Mouse (Mus musculus) liver, embryonic 16.5 days (tissue): ENCODE data around the gene Kctd18. TPM values are rescaled to one million over a fixed set of nuclear protein-coding genes. Genes with fewer than 3 reads are reported as not detected.

Experiments used
- ATAC-seq: fragments of 200-750 bp; cut with Nextera tagmentation; 2 replicates; pipeline ENCODE4 v1.8.0; 2017; ENCODE audit warnings: low read depth, mild to moderate bottlenecking, moderate number of reproducible peaks, moderate library complexity
- H3K27ac ChIP-seq: fragments of 300-500 bp; sonication (generic); 2 replicates; pipeline ENCODE4 v1.5.1; 2014; ENCODE audit warnings: mild to moderate bottlenecking, low read length
- H3K27me3 ChIP-seq: fragments of 300-500 bp; sonication (generic); 2 replicates; pipeline ENCODE4 v1.6.1; 2014; ENCODE audit warnings: low read depth, low read length, mixed read lengths; ENCODE audit not compliant: control insufficient read depth, insufficient read depth
- H3K36me3 ChIP-seq: fragments of 300-500 bp; sonication (generic); 2 replicates; pipeline ENCODE4 v1.6.1; 2014; ENCODE audit warnings: mild to moderate bottlenecking; ENCODE audit not compliant: control insufficient read depth, insufficient read depth
- H3K4me1 ChIP-seq: fragments of 300-500 bp; sonication (generic); 2 replicates; pipeline ENCODE4 v1.6.1; 2014; ENCODE audit warnings: low read depth, low read length, mixed read lengths; ENCODE audit not compliant: control insufficient read depth
- H3K4me2 ChIP-seq: fragments of 300-500 bp; sonication (generic); 2 replicates; pipeline ENCODE4 v1.6.1; 2014; ENCODE audit warnings: low read depth, low read length, mixed read lengths
- H3K4me3 ChIP-seq: fragments of 300-500 bp; sonication (generic); 2 replicates; pipeline ENCODE4 v1.5.1; 2014; ENCODE audit warnings: low read depth, mild to moderate bottlenecking, low read length
- H3K9ac ChIP-seq: fragments of 300-500 bp; sonication (generic); 2 replicates; pipeline ENCODE4 v1.6.1; 2014; ENCODE audit warnings: low read depth, low read length
- H3K9me3 ChIP-seq: fragments of 300-500 bp; sonication (generic); replicated peaks from 2 replicates; pipeline ENCODE4 v1.6.1; 2016; ENCODE audit warnings: low read length; ENCODE audit not compliant: control insufficient read depth
- WGBS: fragments of 180-500 bp; shearing (Covaris S2); extraction: QIAGEN DNeasy Blood & Tissue Kit; methylation state at CpG from one replicate; pipeline ENCODE4 v1.1.7; 2014; ENCODE audit not compliant: insufficient replicate concordance; 5-methylcytosine and 5-hydroxymethylcytosine counted together
- polyA plus RNA-seq: library from polyadenylated mRNA; unstranded; fragments of >200 nt; fragmentation: Nextera tagmentation; extraction: Ambion mirVana; gene quantifications from 2 replicates; pipeline ENCODE4 v1.2.1, GENCODE M21; 2015

Kctd18 gene
- polyA plus RNA-seq: 2.7 and 2.8 TPM in 2 replicates

GRCm38 (mm10) chr1:58018856-58019255, at the start of gene Kctd18:
Gene Kctd18 (minus strand): TSS chr1:58018956.
- no peak for ATAC-seq
- Histone ChIP-seq H3K4me1 (no peaks in the 10 kb centered on the region), H3K27ac (no peak within 1 kb of the TSS), H3K4me3 (no peak within 1 kb of the TSS), H3K4me2 (no peak within 1 kb of the TSS), H3K27me3 (no peaks in the 10 kb centered on the region), H3K36me3 (peaks cover 30% of the 10 kb centered on the region), H3K9ac (no peak within 1 kb of the TSS), H3K9me3 (no peaks in the 10 kb centered on the region)
- WGBS: 90% methylated on average over 7 of the region's 7 CpGs

- no peak for ATAC-seq
- 52% methylated on average over 3 of the region's 3 CpGs for WGBS
- Histone ChIP-seq H3K4me2 (no peak overlapping the region), H3K27ac (no peak overlapping the region), H3K27me3 (no peaks in the 10 kb centered on the region), H3K4me3 (no peak overlapping the region), H3K9ac (no peak overlapping the region), H3K9me3 (no peaks in the 10 kb centered on the region), H3K36me3 (no peaks in the 10 kb centered on the region), H3K4me1 (no peaks in the 10 kb centered on the region)
These were observed 46.9 kb upstream of the Kctd18 start for GRCm38 (mm10) chr1:58065606-58066005.

- Histone ChIP-seq H3K9ac (no peak overlapping the region), H3K27ac (no peak overlapping the region), H3K36me3 (no peaks in the 10 kb centered on the region), H3K27me3 (no peaks in the 10 kb centered on the region), H3K4me2 (no peak overlapping the region), H3K9me3 (no peaks in the 10 kb centered on the region), H3K4me1 (no peaks in the 10 kb centered on the region), H3K4me3 (no peak overlapping the region)
- no peak for ATAC-seq
- WGBS: 74% methylated on average over 5 of the region's 5 CpGs
These were observed 46.4 kb upstream of the Kctd18 start for GRCm38 (mm10) chr1:58065151-58065550.

- Histone ChIP-seq H3K27ac (no peak overlapping the region), H3K27me3 (no peaks in the 10 kb centered on the region), H3K9ac (no peak overlapping the region), H3K4me1 (no peaks in the 10 kb centered on the region), H3K36me3 (no peaks in the 10 kb centered on the region), H3K4me2 (no peak overlapping the region), H3K4me3 (no peak overlapping the region), H3K9me3 (no peaks in the 10 kb centered on the region)
- 73% methylated on average over 7 of the region's 7 CpGs for WGBS
- ATAC-seq: no peak
These were observed 43.4 kb upstream of the Kctd18 start for GRCm38 (mm10) chr1:58062131-58062530.

GRCm38 (mm10) chr1:58058846-58059245, 40.1 kb upstream of the Kctd18 start:
- Histone ChIP-seq H3K36me3 (no peaks in the 10 kb centered on the region), H3K9me3 (no peaks in the 10 kb centered on the region), H3K27ac (no peak overlapping the region), H3K27me3 (no peaks in the 10 kb centered on the region), H3K4me3 (no peak overlapping the region), H3K4me2 (no peak overlapping the region), H3K9ac (no peak overlapping the region), H3K4me1 (no peaks in the 10 kb centered on the region)
- 79% methylated on average over 4 of the region's 4 CpGs for WGBS
- no peak for ATAC-seq

GRCm38 (mm10) chr1:58056939-58057338, 38.2 kb upstream of the Kctd18 start:
- Histone ChIP-seq H3K4me3 (no peak overlapping the region), H3K9me3 (no peaks in the 10 kb centered on the region), H3K4me1 (no peaks in the 10 kb centered on the region), H3K27me3 (no peaks in the 10 kb centered on the region), H3K36me3 (no peaks in the 10 kb centered on the region), H3K4me2 (no peak overlapping the region), H3K27ac (no peak overlapping the region), H3K9ac (no peak overlapping the region)
- WGBS: 63% methylated on average over 11 of the region's 11 CpGs
- no peak for ATAC-seq

- no peak overlapping the region for H3K4me2 ChIP-seq
- 60% methylated on average over 13 of the region's 13 CpGs for WGBS
- H3K9me3 ChIP-seq: no peaks in the 10 kb centered on the region
- H3K4me1 ChIP-seq: no peaks in the 10 kb centered on the region
- no peak overlapping the region for H3K27ac ChIP-seq
- peak; percentile 39; the same call in 1 of the 2 replicates for ATAC-seq
- H3K36me3 ChIP-seq: no peaks in the 10 kb centered on the region
- no peaks in the 10 kb centered on the region for H3K27me3 ChIP-seq
- no peak overlapping the region for H3K9ac ChIP-seq
- no peak overlapping the region for H3K4me3 ChIP-seq
These were observed 37.5 kb upstream of the Kctd18 start for GRCm38 (mm10) chr1:58056074-58056807.

- H3K4me3 ChIP-seq: no peak overlapping the region
- H3K9me3 ChIP-seq: no peaks in the 10 kb centered on the region
- H3K27me3 ChIP-seq: no peaks in the 10 kb centered on the region
- WGBS: 78% methylated on average over 11 of the region's 11 CpGs
- no peaks in the 10 kb centered on the region for H3K4me1 ChIP-seq
- H3K4me2 ChIP-seq: no peak overlapping the region
- H3K36me3 ChIP-seq: no peaks in the 10 kb centered on the region
- no peak for ATAC-seq
- no peak overlapping the region for H3K27ac ChIP-seq
- H3K9ac ChIP-seq: no peak overlapping the region
These were observed 36.8 kb upstream of the Kctd18 start for GRCm38 (mm10) chr1:58055598-58055997.

- no peak for ATAC-seq
- 68% methylated on average over 5 of the region's 5 CpGs for WGBS
- no peaks in the 10 kb centered on the region for H3K36me3 ChIP-seq
These were observed 30.4 kb upstream of the Kctd18 start for GRCm38 (mm10) chr1:58049126-58049525.

More at GRCm38 (mm10) chr1:58049126-58049525, 30.4 kb upstream of the Kctd18 start:
- no peaks in the 10 kb centered on the region for H3K27me3 ChIP-seq
- no peak overlapping the region for H3K4me3 ChIP-seq
- H3K9me3 ChIP-seq: no peaks in the 10 kb centered on the region
- no peaks in the 10 kb centered on the region for H3K4me1 ChIP-seq
- no peak overlapping the region for H3K9ac ChIP-seq
- H3K27ac ChIP-seq: no peak overlapping the region
- H3K4me2 ChIP-seq: no peak overlapping the region
